Mouse (Mus musculus) lung, embryonic 16.5 days (tissue): ENCODE results near the gene 4930432K21Rik. TPM values are rescaled to one million over a fixed set of nuclear protein-coding genes. Genes with fewer than 3 reads are reported as not detected.

Experiments
- ATAC-seq: fragments of 200-750 bp; cut with Nextera tagmentation; 2 replicates; pipeline ENCODE4 v1.8.0; 2017; ENCODE audit warnings: low read depth, mild to moderate bottlenecking, moderate library complexity
- H3K27ac ChIP-seq: fragments of 300-500 bp; sonication (generic); 2 replicates; pipeline ENCODE4 v1.5.1; 2014; ENCODE audit warnings: mild to moderate bottlenecking, control low read depth, low read length
- H3K27me3 ChIP-seq: fragments of 300-500 bp; sonication (generic); 2 replicates; pipeline ENCODE4 v1.6.1; 2014; ENCODE audit warnings: low read depth, low read length, mixed read lengths; ENCODE audit not compliant: control insufficient read depth, insufficient read depth
- H3K36me3 ChIP-seq: fragments of 300-500 bp; sonication (generic); 2 replicates; pipeline ENCODE4 v1.6.1; 2014; ENCODE audit warnings: low read length; ENCODE audit not compliant: control insufficient read depth, insufficient read depth
- H3K4me1 ChIP-seq: fragments of 300-500 bp; sonication (generic); replicated peaks from 2 replicates; pipeline ENCODE4 v1.6.1; 2014; ENCODE audit warnings: low read length, mixed read lengths; ENCODE audit not compliant: control insufficient read depth, insufficient read depth
- H3K4me2 ChIP-seq: fragments of 300-500 bp; sonication (generic); 2 replicates; pipeline ENCODE4 v1.6.1; 2014; ENCODE audit warnings: low read depth, low read length, control low read depth
- H3K4me3 ChIP-seq: fragments of 300-500 bp; sonication (generic); 2 replicates; pipeline ENCODE4 v1.5.1; 2014; ENCODE audit warnings: mild to moderate bottlenecking, low read length, control low read depth
- H3K9ac ChIP-seq: fragments of 300-500 bp; sonication (generic); 2 replicates; pipeline ENCODE4 v1.6.1; 2014; ENCODE audit warnings: low read length, control low read depth
- H3K9me3 ChIP-seq: fragments of 300-500 bp; sonication (generic); 2 replicates; pipeline ENCODE4 v1.6.1; 2016; ENCODE audit warnings: low read length; ENCODE audit not compliant: control insufficient read depth
- WGBS: fragments of 180-500 bp; shearing (Covaris S2); extraction: QIAGEN DNeasy Blood & Tissue Kit; methylation state at CpG from one replicate; pipeline ENCODE4 v1.1.7; 2014; 5-methylcytosine and 5-hydroxymethylcytosine counted together
- polyA plus RNA-seq: library from polyadenylated mRNA; unstranded; fragments of >200 nt; fragmentation: Nextera tagmentation; extraction: Ambion mirVana; gene quantifications from 2 replicates; pipeline ENCODE4 v1.2.1, GENCODE M21; 2015

The 4930432K21Rik gene
- polyA plus RNA-seq, 1 experiment from 2014 or later: 1.5 TPM

DNA sequence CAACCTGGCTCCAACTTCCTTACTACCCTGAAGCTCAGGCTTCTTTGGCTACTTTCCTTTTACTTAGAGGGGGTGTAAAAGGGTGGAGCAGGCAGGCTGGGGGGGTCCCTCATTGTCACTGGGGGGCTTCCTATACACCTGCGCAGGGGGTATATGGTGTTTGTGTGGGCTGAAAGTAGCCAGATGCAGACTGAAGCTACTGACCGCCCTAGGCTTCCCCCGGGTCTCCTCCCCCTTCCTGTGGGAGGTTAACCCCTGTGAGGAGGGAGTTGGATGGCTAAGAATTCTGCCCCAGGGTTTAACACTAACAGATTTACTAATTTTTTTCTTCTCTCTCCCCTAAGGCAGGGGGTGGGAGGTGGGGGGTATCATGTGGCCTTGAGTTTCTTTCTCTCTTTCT is 28.7 kb downstream of the 4930432K21Rik start:
- ATAC-seq: no peak
- H3K4me1 ChIP-seq: peaks cover 19% of the 10 kb centered on the region
- peaks cover 14% of the 10 kb centered on the region for H3K36me3 ChIP-seq
- WGBS: 25% methylated on average over 3 of the region's 3 CpGs
- H3K4me3 ChIP-seq: no peak overlapping the region
- no peak overlapping the region for H3K27ac ChIP-seq
- no peak overlapping the region for H3K9ac ChIP-seq
- H3K9me3 ChIP-seq: no peaks in the 10 kb centered on the region
- H3K27me3 ChIP-seq: no peaks in the 10 kb centered on the region
- no peak overlapping the region for H3K4me2 ChIP-seq

DNA sequence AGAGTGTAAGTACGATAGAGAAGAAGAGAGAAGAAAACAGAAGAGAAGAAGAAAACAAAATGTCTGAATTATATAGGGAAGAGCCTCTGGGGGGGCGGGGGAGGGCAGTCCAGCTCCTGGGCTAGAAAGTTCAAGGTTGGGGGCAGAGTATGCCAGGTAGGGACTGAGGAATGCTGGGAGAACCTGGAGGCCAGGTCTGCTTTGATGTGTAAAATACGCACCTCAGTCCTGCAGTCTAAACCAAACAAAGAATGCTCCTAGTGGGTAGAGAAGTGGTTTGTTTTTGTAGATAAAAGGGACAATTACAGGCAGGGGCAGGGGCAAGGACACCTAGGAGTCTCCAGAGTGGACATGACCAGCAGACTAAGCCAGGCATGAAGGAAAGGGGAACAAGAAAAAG is 29.6 kb downstream of the 4930432K21Rik start:
- Histone ChIP-seq H3K4me1 (peaks cover 19% of the 10 kb centered on the region), H3K4me2 (no peak overlapping the region), H3K27me3 (no peaks in the 10 kb centered on the region), H3K9me3 (no peaks in the 10 kb centered on the region), H3K36me3 (peaks cover 11% of the 10 kb centered on the region), H3K27ac (no peak overlapping the region), H3K4me3 (no peak overlapping the region), H3K9ac (no peak overlapping the region)
- ATAC-seq: no peak
- WGBS: 68% methylated on average over 3 of the region's 3 CpGs

GRCm38 (mm10) chr8:84178592-84178991 is 30.8 kb downstream of the 4930432K21Rik start:
- 81% methylated on average over 8 of the region's 8 CpGs for WGBS
- Histone ChIP-seq H3K4me1 (peaks cover 25% of the 10 kb centered on the region), H3K27ac (no peak overlapping the region), H3K36me3 (peaks cover 2% of the 10 kb centered on the region; the same call in 1 of the 2 replicates), H3K4me2 (no peak overlapping the region), H3K9ac (no peak overlapping the region), H3K27me3 (no peaks in the 10 kb centered on the region), H3K9me3 (no peaks in the 10 kb centered on the region), H3K4me3 (no peak overlapping the region)
- ATAC-seq: no peak

- peak overlapping the region; percentile 11 for H3K4me3 ChIP-seq
- no peak for ATAC-seq
- H3K27me3 ChIP-seq: no peaks in the 10 kb centered on the region
- WGBS: 32% methylated on average over 4 of the region's 4 CpGs
- H3K36me3 ChIP-seq: no peaks in the 10 kb centered on the region
- H3K27ac ChIP-seq: peak overlapping the region; percentile 23; the same call in 1 of the 2 replicates
- H3K9me3 ChIP-seq: no peaks in the 10 kb centered on the region
- peak overlapping the region; percentile 42 for H3K4me2 ChIP-seq
- H3K4me1 ChIP-seq: peaks cover 28% of the 10 kb centered on the region
- peak overlapping the region; percentile 54 for H3K9ac ChIP-seq
These were observed 32.1 kb downstream of the 4930432K21Rik start for GRCm38 (mm10) chr8:84179946-84180345.

GRCm38 (mm10) chr8:84180530-84181190 is 32.8 kb downstream of the 4930432K21Rik start:
- peak; percentile 69 for ATAC-seq
- Histone ChIP-seq H3K9me3 (peaks cover 2% of the 10 kb centered on the region; the same call in 1 of the 2 replicates), H3K36me3 (no peaks in the 10 kb centered on the region), H3K4me2 (peak overlapping the region; percentile 42), H3K27me3 (no peaks in the 10 kb centered on the region), H3K9ac (peak overlapping the region; percentile 54), H3K27ac (peak overlapping the region; percentile 4; the same call in 1 of the 2 replicates), H3K4me3 (peak overlapping the region; percentile 11), H3K4me1 (peaks cover 28% of the 10 kb centered on the region)
- WGBS: 2% methylated on average over 16 of the region's 16 CpGs

- H3K9me3 ChIP-seq: peaks cover 2% of the 10 kb centered on the region; the same call in 1 of the 2 replicates
- H3K36me3 ChIP-seq: no peaks in the 10 kb centered on the region
- 31% methylated on average over 4 of the region's 4 CpGs for WGBS
- peaks cover 35% of the 10 kb centered on the region for H3K4me1 ChIP-seq
- peak overlapping the region; percentile 96 for H3K9ac ChIP-seq
- no peak for ATAC-seq
- no peaks in the 10 kb centered on the region for H3K27me3 ChIP-seq
- peak overlapping the region; percentile 90 for H3K4me2 ChIP-seq
- peak overlapping the region; percentile 88 for H3K27ac ChIP-seq
- H3K4me3 ChIP-seq: peak overlapping the region; percentile 84
These were observed 35.0 kb downstream of the 4930432K21Rik start for GRCm38 (mm10) chr8:84182833-84183232.

GRCm38 (mm10) chr8:84183261-84184084 is 35.6 kb downstream of the 4930432K21Rik start:
- peak overlapping the region; percentile 96 for H3K9ac ChIP-seq
- H3K27ac ChIP-seq: peak overlapping the region; percentile 88
- H3K4me1 ChIP-seq: peaks cover 35% of the 10 kb centered on the region
- H3K9me3 ChIP-seq: peaks cover 2% of the 10 kb centered on the region; the same call in 1 of the 2 replicates
- H3K27me3 ChIP-seq: no peaks in the 10 kb centered on the region
- under 1% methylated on average over 79 of the region's 87 CpGs for WGBS
- no peaks in the 10 kb centered on the region for H3K36me3 ChIP-seq
- peak overlapping the region; percentile 84 for H3K4me3 ChIP-seq
- peak overlapping the region; percentile 90 for H3K4me2 ChIP-seq
- peak; percentile 27 for ATAC-seq

DNA sequence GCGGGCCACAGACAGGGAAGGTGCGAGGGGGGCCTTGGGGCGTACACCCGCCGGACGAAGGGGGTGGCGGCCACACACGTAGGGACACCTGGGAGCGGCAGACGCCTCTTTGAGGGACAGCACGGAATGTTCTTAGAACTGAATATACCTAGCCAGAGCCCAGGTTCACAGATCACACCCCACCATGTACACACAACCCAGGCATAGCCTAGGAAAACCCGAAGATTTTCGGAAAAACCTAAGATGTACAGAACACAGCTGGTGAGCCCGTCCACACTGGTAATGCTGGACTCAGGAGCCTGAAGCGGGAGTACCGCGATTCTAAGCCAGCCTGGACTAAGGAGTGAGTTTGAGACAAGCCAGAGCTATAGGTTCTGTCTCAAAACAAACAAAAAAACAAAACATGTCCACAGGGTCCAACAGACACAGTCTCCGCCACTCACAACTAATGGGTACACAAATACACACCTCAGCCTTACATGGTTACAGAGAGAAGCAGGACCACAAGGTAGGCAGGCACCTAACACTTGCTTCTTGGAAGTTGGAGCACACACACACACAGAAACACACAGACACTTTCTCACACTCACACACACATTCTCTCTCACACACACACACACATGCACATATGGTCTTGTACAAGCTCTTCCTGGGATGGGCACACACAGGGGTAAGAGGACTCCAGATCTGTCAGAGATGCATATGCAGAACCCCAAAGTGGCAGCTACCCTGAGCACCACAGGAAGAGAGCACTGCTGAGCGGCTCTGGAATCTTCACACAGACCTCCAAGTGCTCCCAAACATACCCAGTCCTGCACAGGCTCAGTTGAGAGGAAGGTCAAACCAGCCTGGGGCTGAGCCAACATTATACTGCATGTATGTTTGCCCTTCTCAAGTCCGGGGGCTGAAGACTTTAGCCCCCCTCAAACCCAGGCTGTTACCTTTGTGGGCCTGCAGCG is 36.5 kb downstream of the 4930432K21Rik start:
- H3K9me3 ChIP-seq: peaks cover 2% of the 10 kb centered on the region; the same call in 1 of the 2 replicates
- no peaks in the 10 kb centered on the region for H3K27me3 ChIP-seq
- peak overlapping the region; percentile 96 for H3K9ac ChIP-seq
- peak overlapping the region; percentile 90 for H3K4me2 ChIP-seq
- H3K36me3 ChIP-seq: no peaks in the 10 kb centered on the region
- H3K27ac ChIP-seq: peak overlapping the region; percentile 88
- H3K4me3 ChIP-seq: peak overlapping the region; percentile 84
- ATAC-seq: no peak
- H3K4me1 ChIP-seq: peaks cover 40% of the 10 kb centered on the region
- 12% methylated on average over 20 of the region's 21 CpGs for WGBS
